Mouse (Mus musculus) G1E (cell line): ENCODE results near the gene Palm. TPM values are rescaled to one million over a fixed set of nuclear protein-coding genes. Genes with fewer than 3 reads are reported as not detected.

Source experiments
- ATAC-seq: 2 replicates; pipeline ENCODE4 v1.8.0; 2016; ENCODE audit warnings: mild to moderate bottlenecking; ENCODE audit not compliant: insufficient number of reproducible peaks, poor library complexity, low FRiP score, severe bottlenecking; ENCODE audit errors: extremely low read depth
- DNase-seq: peaks from one replicate; pipeline ENCODE4 v3.0.0; 2012; ENCODE audit warnings: low spot score
- H3K27me3 ChIP-seq: 2 replicates; pipeline ENCODE4 v1.6.1; 2012; ENCODE audit warnings: mild to moderate bottlenecking, low read length, inconsistent platforms; ENCODE audit not compliant: insufficient read depth
- H3K36me3 ChIP-seq: replicated peaks from 2 replicates; pipeline ENCODE3; 2012; ENCODE audit warnings: mild to moderate bottlenecking, inconsistent platforms
- H3K4me1 ChIP-seq: 2 replicates; pipeline ENCODE4 v1.6.1; 2012; ENCODE audit warnings: low read depth, low read length, inconsistent platforms, mixed read lengths; ENCODE audit not compliant: insufficient read depth
- H3K4me3 ChIP-seq: 2 replicates; pipeline ENCODE4 v1.5.1; 2012; ENCODE audit warnings: low read depth, mild to moderate bottlenecking, inconsistent platforms, low read length, moderate library complexity, mixed read lengths
- H3K9me3 ChIP-seq: replicated peaks from 2 replicates; pipeline ENCODE4 v1.6.1; 2012; ENCODE audit warnings: inconsistent platforms
- CTCF ChIP-seq: IDR thresholded peaks from 2 replicates; pipeline ENCODE4 v1.5.1; 2012; ENCODE audit warnings: low read depth, low read length, inconsistent platforms, mixed read lengths
- GATA1 ChIP-seq: IDR thresholded peaks from 2 replicates; pipeline ENCODE4 v1.6.1; 2012; ENCODE audit warnings: borderline replicate concordance, low read length, inconsistent platforms, mixed read lengths
- GATA2 ChIP-seq: IDR thresholded peaks from 2 replicates; pipeline ENCODE4 v1.6.1; 2012; ENCODE audit warnings: low read depth, low read length, inconsistent platforms, borderline replicate concordance
- POLR2AphosphoS5 ChIP-seq: IDR thresholded peaks from 2 replicates; pipeline ENCODE4 v1.6.1; 2012; ENCODE audit warnings: low read depth, low read length, inconsistent platforms; ENCODE audit not compliant: insufficient replicate concordance
- TAL1 ChIP-seq: conservative IDR thresholded peaks from 2 replicates; pipeline ENCODE4 v1.6.1; 2012; ENCODE audit warnings: low read depth, low read length, inconsistent platforms, mixed read lengths
- polyA plus RNA-seq: library from polyadenylated mRNA; stranded (reverse); fragments of >175 nt; gene quantifications from 2 replicates; pipeline ENCODE4 v1.2.3, GENCODE M21; 2012
- total RNA-seq, 2 experiments: library from RNA; stranded (forward) in 1 of 2; stranded (reverse) in 1 of 2; fragments of 200-1000 nt in 1 of 2; fragments of >200 nt in 1 of 2; fragmentation: Nextera tagmentation in 1 of 2; gene quantifications; 2 replicates each; pipeline ENCODE4 v1.2.3; 2014 to 2017

The Palm gene
- total and polyA plus RNA-seq, 3 experiments: 0.11 to 0.42 TPM; not detected in 1

- Histone ChIP-seq H3K9me3 (no peaks in the 10 kb centered on the region), H3K36me3 (peaks cover 66% of the 10 kb centered on the region), H3K4me3 (peak overlapping the region; percentile 93), H3K4me1 (peaks cover 81% of the 10 kb centered on the region), H3K27me3 (no peaks in the 10 kb centered on the region)
- TF ChIP-seq GATA1 (no peak), GATA2 (no peak), CTCF (no peak), TAL1 (no peak), POLR2AphosphoS5 (no peak)
- DNase-seq: no peak
- ATAC-seq: no peak
These were observed 62.3 kb downstream of the Palm start for GRCm38 (mm10) chr10:79855558-79856184.

- Histone ChIP-seq H3K36me3 (peaks cover 69% of the 10 kb centered on the region), H3K4me3 (peak overlapping the region; percentile 93), H3K9me3 (no peaks in the 10 kb centered on the region), H3K4me1 (peaks cover 81% of the 10 kb centered on the region), H3K27me3 (no peaks in the 10 kb centered on the region)
- DNase-seq (no peak), ATAC-seq (no peak)
- TF ChIP-seq TAL1: no peak
- no peak for TF ChIP-seq GATA1
- TF ChIP-seq POLR2AphosphoS5: no peak; the same call in 1 of the 2 replicates
These were observed 62.9 kb downstream of the Palm start for GRCm38 (mm10) chr10:79856280-79856679.

- TF ChIP-seq GATA1 (no peak), TAL1 (no peak), CTCF (no peak), POLR2AphosphoS5 (no peak; the same call in 1 of the 2 replicates), GATA2 (no peak)
- ATAC-seq: no peak
- H3K27me3 ChIP-seq: no peaks in the 10 kb centered on the region
- peaks cover 70% of the 10 kb centered on the region for H3K36me3 ChIP-seq
- no peaks in the 10 kb centered on the region for H3K9me3 ChIP-seq
- no peak for DNase-seq
- H3K4me3 ChIP-seq: peak overlapping the region; percentile 93
- H3K4me1 ChIP-seq: peaks cover 80% of the 10 kb centered on the region
These were observed 63.5 kb downstream of the Palm start for GRCm38 (mm10) chr10:79856704-79857451.

- no peak for DNase-seq
- Histone ChIP-seq H3K36me3 (peaks cover 75% of the 10 kb centered on the region), H3K4me3 (peak overlapping the region; percentile 93), H3K27me3 (no peaks in the 10 kb centered on the region), H3K4me1 (peaks cover 80% of the 10 kb centered on the region), H3K9me3 (no peaks in the 10 kb centered on the region)
- TF ChIP-seq TAL1: no peak
- TF ChIP-seq POLR2AphosphoS5: no peak
- TF ChIP-seq GATA2: no peak
- TF ChIP-seq GATA1: no peak
- TF ChIP-seq CTCF: no peak
- no peak for ATAC-seq
These were observed 64.1 kb downstream of the Palm start for GRCm38 (mm10) chr10:79857452-79857811.

- Histone ChIP-seq H3K4me3 (peak overlapping the region; percentile 93; the same call in 1 of the 2 replicates), H3K9me3 (no peaks in the 10 kb centered on the region), H3K27me3 (no peaks in the 10 kb centered on the region), H3K36me3 (peaks cover 80% of the 10 kb centered on the region), H3K4me1 (peaks cover 79% of the 10 kb centered on the region)
- TF ChIP-seq CTCF (no peak), POLR2AphosphoS5 (no peak), TAL1 (no peak)
- ATAC-seq (no peak), DNase-seq (no peak)
These were observed 64.5 kb downstream of the Palm start for GRCm38 (mm10) chr10:79857894-79858293.

- ATAC-seq: no peak
- DNase-seq: no peak
- TF ChIP-seq GATA1 (no peak), GATA2 (no peak), CTCF (no peak), POLR2AphosphoS5 (no peak), TAL1 (no peak)
- Histone ChIP-seq H3K27me3 (no peaks in the 10 kb centered on the region), H3K4me3 (peak overlapping the region; percentile 93; the same call in 1 of the 2 replicates), H3K36me3 (peaks cover 85% of the 10 kb centered on the region), H3K4me1 (peaks cover 75% of the 10 kb centered on the region), H3K9me3 (no peaks in the 10 kb centered on the region)
These were observed 65.2 kb downstream of the Palm start for GRCm38 (mm10) chr10:79858416-79859074.
